Mouse (Mus musculus) Patski (cell line): ENCODE measurements around the gene Rabgap1l. TPM values are rescaled to one million over a fixed set of nuclear protein-coding genes. Genes with fewer than 3 reads are reported as not detected.

Source experiments
- ATAC-seq: fragments of 100-300 bp; one replicate; pipeline ENCODE4 v1.8.0; 2021
- CTCF ChIA-PET: fragments of 350-600 bp; sonication (Branson Sonifier 250); formaldehyde crosslinking; loops from one replicate; lab custom pipeline; 2022; ENCODE audit warnings: inconsistent platforms; lab: Charles Lee
- POLR2A ChIA-PET: fragments of 350-600 bp; sonication (Branson Sonifier 250); formaldehyde crosslinking; loops from one replicate; lab custom pipeline; 2022; ENCODE audit warnings: antibody characterized with exemption, inconsistent platforms; lab: Charles Lee
- DNase-seq: peaks from one replicate; pipeline ENCODE4 v3.0.0-alpha.2; 2011; ENCODE audit warnings: low read depth, low spot score
- H3K27me3 ChIP-seq: fragments of 371-371 bp; one replicate; pipeline ENCODE4 v1.5.1; 2021
- CTCF ChIP-seq: fragments of 100-300 bp; IDR thresholded peaks from one replicate; pipeline ENCODE4 v1.5.1; 2021
- in situ Hi-C: fragments of 300-500 bp; cut with MboI; formaldehyde crosslinking; loops from 3 replicates; pipeline ENCODE4 v1.11.1; 2018; ENCODE audit warnings: low pct_unique_long_range_greater_than_20kb, mixed read lengths
- polyA plus RNA-seq: library from polyadenylated mRNA; unstranded; gene quantifications from one replicate; pipeline ENCODE4 v1.2.3, GENCODE M21; 2021

Gene Rabgap1l
- polyA plus RNA-seq, 1 experiment from 2014 or later = 37.6 TPM

GRCm38 (mm10) chr1:160812428-160812827 is 19.4 kb upstream of the Rabgap1l start:
- CTCF ChIA-PET = interaction anchor here (1.1 kb wide), 1 partner anchor 35 kb away, joined by 3 read pairs; no protein-coding TSS in a partner anchor
- in situ Hi-C loops = no loop called here
- POLR2A ChIA-PET = no interaction called here
- ATAC-seq = no peak
- H3K27me3 ChIP-seq = peaks cover 3% of the 10 kb centered on the region
- DNase-seq = no peak
- TF ChIP-seq CTCF = no peak

- TF ChIP-seq CTCF = no peak
- no peak for DNase-seq
- no peak for ATAC-seq
- ChIA-PET POLR2A (no interaction called here), CTCF (interaction anchor here (1.1 kb wide), 1 partner anchor 34 kb away, joined by 3 read pairs; no protein-coding TSS in a partner anchor)
- in situ Hi-C loops = no loop called here
- peaks cover 3% of the 10 kb centered on the region for H3K27me3 ChIP-seq
These were observed 18.9 kb upstream of the Rabgap1l start for GRCm38 (mm10) chr1:160811930-160812329.

- POLR2A ChIA-PET = no interaction called here
These were observed 12.3 kb upstream of the Rabgap1l start for GRCm38 (mm10) chr1:160805268-160805667.

GRCm38 (mm10) chr1:160799972-160800371 is 7.0 kb upstream of the Rabgap1l start:
- no peak for TF ChIP-seq CTCF
- CTCF ChIA-PET = interaction anchor here (1.0 kb wide), 1 partner anchor 60 kb away, joined by 3 read pairs; no protein-coding TSS in a partner anchor
- H3K27me3 ChIP-seq = peaks cover 8% of the 10 kb centered on the region
- POLR2A ChIA-PET = no interaction called here
- no peak for DNase-seq
- ATAC-seq = no peak
- in situ Hi-C loops = no loop called here

More at GRCm38 (mm10) chr1:160805268-160805667, 12.3 kb upstream of the Rabgap1l start:
- ATAC-seq (no peak), DNase-seq (no peak)
- CTCF ChIA-PET = interaction anchor here (0.9 to 1.5 kb wide), 2 partner anchors 14 to 20 kb away, joined by 3 to 4 read pairs; no protein-coding TSS in a partner anchor
- in situ Hi-C loops = no loop called here
- TF ChIP-seq CTCF = no peak
- no peaks in the 10 kb centered on the region for H3K27me3 ChIP-seq

GRCm38 (mm10) chr1:160795016-160795415 is 2.0 kb upstream of the Rabgap1l start:
- TF ChIP-seq CTCF = no peak
- peaks cover 8% of the 10 kb centered on the region for H3K27me3 ChIP-seq
- CTCF ChIA-PET = no interaction called here
- DNase-seq (no peak), ATAC-seq (no peak)
- POLR2A ChIA-PET = no interaction called here
- in situ Hi-C loops = no loop called here

GRCm38 (mm10) chr1:160793791-160794757 is 1.1 kb upstream of the Rabgap1l start:
- DNase-seq (no peak), ATAC-seq (no peak)
- CTCF ChIA-PET = no interaction called here
- POLR2A ChIA-PET = no interaction called here
- in situ Hi-C loops = no loop called here
- H3K27me3 ChIP-seq = peaks cover 8% of the 10 kb centered on the region
- no peak for TF ChIP-seq CTCF

GRCm38 (mm10) chr1:160792156-160792685 is 790 bp downstream of the Rabgap1l start:
- peak; percentile 51 for ATAC-seq
- no peak for TF ChIP-seq CTCF
- POLR2A ChIA-PET = no interaction called here

GRCm38 (mm10) chr1:160791381-160792155 is 1.4 kb downstream of the Rabgap1l start:
- CTCF ChIA-PET = interaction anchor here (0.7 to 1.3 kb wide), 3 partner anchors 9 to 230 kb away, joined by 3 to 4 read pairs (median 3); no protein-coding TSS in a partner anchor
- in situ Hi-C loops = no loop called here
- POLR2A ChIA-PET = interaction anchor here (0.6 kb wide), 1 partner anchor 35 kb away, joined by 4 read pairs; no protein-coding TSS in a partner anchor
- no peaks in the 10 kb centered on the region for H3K27me3 ChIP-seq
- peak; percentile 69 for ATAC-seq
- DNase-seq = no peak
- no peak for TF ChIP-seq CTCF

More at GRCm38 (mm10) chr1:160792156-160792685, 790 bp downstream of the Rabgap1l start:
- no peak for DNase-seq
- peaks cover 4% of the 10 kb centered on the region for H3K27me3 ChIP-seq
- CTCF ChIA-PET = no interaction called here
- in situ Hi-C loops = no loop called here

GRCm38 (mm10) chr1:160790630-160791029 is 2.4 kb downstream of the Rabgap1l start:
- in situ Hi-C loops = no loop called here
- ATAC-seq (no peak), DNase-seq (no peak)
- ChIA-PET CTCF (interaction anchor here (0.7 to 1.3 kb wide), 3 partner anchors 8 to 229 kb away, joined by 3 to 4 read pairs (median 3); no protein-coding TSS in a partner anchor), POLR2A (no interaction called here)
- TF ChIP-seq CTCF = no peak
- no peaks in the 10 kb centered on the region for H3K27me3 ChIP-seq

GRCm38 (mm10) chr1:160789876-160790275 is 3.1 kb downstream of the Rabgap1l start:
- no peaks in the 10 kb centered on the region for H3K27me3 ChIP-seq
- ATAC-seq (no peak), DNase-seq (no peak)
- POLR2A ChIA-PET = no interaction called here
- TF ChIP-seq CTCF = no peak
- in situ Hi-C loops = no loop called here
- CTCF ChIA-PET = interaction anchor here (1.0 kb wide), 1 partner anchor 157 kb away, joined by 3 read pairs; no protein-coding TSS in a partner anchor
